Mouse (Mus musculus): ENCODE results near the gene Rad51b. TPM values are rescaled to one million over a fixed set of nuclear protein-coding genes. Genes with fewer than 3 reads are reported as not detected.

Gene Rad51b
- polyA plus RNA-seq, 1 experiment from 2014 or later, result 7.8 TPM

DNA sequence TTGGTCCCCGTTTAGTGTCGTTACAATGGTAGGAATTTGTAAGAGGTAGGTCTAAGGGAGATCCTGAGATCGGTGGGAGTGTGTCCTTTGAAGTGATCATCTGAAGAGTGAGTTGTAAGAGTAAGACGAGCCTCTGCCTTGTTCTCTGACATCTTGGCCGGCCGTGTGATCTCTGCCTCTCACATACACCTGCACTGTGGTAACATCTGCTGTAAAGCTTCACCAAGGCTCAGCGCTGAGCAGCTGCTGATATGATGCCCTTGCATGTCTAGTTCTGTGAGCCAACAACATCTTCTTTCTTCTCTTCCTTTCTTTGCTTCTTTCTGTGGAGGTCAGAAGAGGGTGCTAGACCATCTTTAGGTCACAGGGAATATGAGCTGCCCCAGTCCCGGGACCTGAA lies 41.7 kb downstream of the Rad51b start:
- WGBS, result 86% methylated on average over 8 of the region's 8 CpGs
- 0 out of 2 replicates have a peak, but pooled peaks cover 9% of the 10 kb centered on the region for H3K36me3 ChIP-seq
- no peak overlapping the region for H3K4me2 ChIP-seq (replicated peaks)
- H3K4me1 ChIP-seq (replicated peaks), result 0 out of 2 replicates have a peak, but pooled peaks cover 7% of the 10 kb centered on the region
- no peaks in the 10 kb centered on the region for H3K27me3 ChIP-seq (replicated peaks)
- H3K9ac ChIP-seq, result no peak overlapping the region
- ATAC-seq, result no peak
- no peak overlapping the region for H3K27ac ChIP-seq
- no peak overlapping the region for H3K4me3 ChIP-seq (replicated peaks)
- H3K9me3 ChIP-seq, result no peaks in the 10 kb centered on the region

DNA sequence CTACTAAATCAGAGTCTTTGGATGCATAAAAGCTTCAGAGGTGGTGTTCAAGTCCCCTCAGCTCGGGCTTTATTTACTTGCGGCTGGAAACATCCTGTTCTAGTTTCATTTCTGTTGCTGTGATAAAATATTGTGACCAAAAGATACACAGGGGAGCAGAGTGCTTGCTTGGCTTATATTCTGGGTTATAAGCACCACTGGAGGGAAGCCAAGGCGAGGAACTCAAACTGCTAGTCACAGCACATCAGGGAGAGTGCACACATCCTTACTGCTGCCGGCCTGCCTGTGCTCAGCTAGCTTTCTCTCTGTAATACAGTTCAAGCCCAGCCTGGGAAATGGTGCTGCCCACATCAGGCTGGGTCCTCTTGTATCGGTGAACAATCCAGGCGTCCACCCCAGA lies 43.4 kb downstream of the Rad51b start:
- Histone ChIP-seq H3K4me2 (replicated peaks) (no peak overlapping the region), H3K27me3 (replicated peaks) (no peaks in the 10 kb centered on the region), H3K27ac (peak overlapping the region; percentile 44), H3K9me3 (no peaks in the 10 kb centered on the region), H3K4me3 (replicated peaks) (no peak overlapping the region), H3K36me3 (no peaks in the 10 kb centered on the region), H3K9ac (no peak overlapping the region), H3K4me1 (replicated peaks) (0 out of 2 replicates have a peak, but pooled peaks cover 7% of the 10 kb centered on the region)
- 63% methylated on average over 6 of the region's 6 CpGs for WGBS
- ATAC-seq, result peak; percentile 47

DNA sequence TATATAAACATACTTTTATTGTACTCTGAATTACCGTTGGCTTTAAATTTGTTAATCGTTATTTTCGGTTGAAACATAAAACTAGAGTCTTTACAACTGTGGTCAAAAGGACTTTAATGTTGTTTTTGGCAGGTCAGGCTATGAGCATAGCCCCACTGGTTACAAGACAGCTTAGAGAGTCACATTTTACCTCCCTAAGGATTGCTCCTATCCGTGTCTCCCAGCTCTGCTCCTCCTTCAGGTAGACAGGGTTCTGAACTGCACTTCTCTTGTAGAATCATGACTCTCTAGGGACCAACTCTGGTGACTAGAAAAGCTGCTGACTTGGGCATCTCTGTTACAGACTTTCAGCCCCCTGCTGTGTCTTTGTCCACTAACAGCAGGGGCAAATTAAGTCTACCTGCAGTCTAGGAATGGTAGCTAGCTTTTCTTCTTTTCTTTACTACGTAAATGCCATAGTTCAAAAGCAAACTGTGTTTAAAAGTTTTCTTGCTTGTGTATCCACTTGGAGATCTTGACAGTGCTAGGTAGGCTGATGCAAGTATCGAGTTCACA lies 44.3 kb downstream of the Rad51b start:
- no peak for ATAC-seq
- H3K4me3 ChIP-seq (replicated peaks), result no peak overlapping the region
- no peak overlapping the region for H3K4me2 ChIP-seq (replicated peaks)
- H3K27ac ChIP-seq, result no peak overlapping the region
- no peaks in the 10 kb centered on the region for H3K27me3 ChIP-seq (replicated peaks)
- 60% methylated on average over 6 of the region's 6 CpGs for WGBS
- H3K36me3 ChIP-seq, result no peaks in the 10 kb centered on the region
- no peak overlapping the region for H3K9ac ChIP-seq
- no peaks in the 10 kb centered on the region for H3K9me3 ChIP-seq
- H3K4me1 ChIP-seq (replicated peaks), result 0 out of 2 replicates have a peak, but pooled peaks cover 7% of the 10 kb centered on the region

- WGBS, result 75% methylated on average over 5 of the region's 5 CpGs
- H3K9ac ChIP-seq, result no peak overlapping the region
- H3K9me3 ChIP-seq, result no peaks in the 10 kb centered on the region
Measured at GRCm38 (mm10) chr12:79346198-79346733, 49.2 kb downstream of the Rad51b start.

GRCm38 (mm10) chr12:79347643-79348042 lies 50.6 kb downstream of the Rad51b start:
- peak; percentile 67 for ATAC-seq
- H3K36me3 ChIP-seq, result no peaks in the 10 kb centered on the region
- no peak overlapping the region for H3K27ac ChIP-seq
- no peaks in the 10 kb centered on the region for H3K27me3 ChIP-seq (replicated peaks)
- no peak overlapping the region for H3K4me3 ChIP-seq (replicated peaks)
- H3K9ac ChIP-seq, result no peak overlapping the region
- H3K9me3 ChIP-seq, result no peaks in the 10 kb centered on the region
- 9% methylated on average over 6 of the region's 6 CpGs for WGBS
- no peak overlapping the region for H3K4me2 ChIP-seq (replicated peaks)
- peaks cover 11% of the 10 kb centered on the region for H3K4me1 ChIP-seq (replicated peaks)

More at GRCm38 (mm10) chr12:79346198-79346733, 49.2 kb downstream of the Rad51b start:
- Histone ChIP-seq H3K27me3 (replicated peaks) (no peaks in the 10 kb centered on the region), H3K4me2 (replicated peaks) (no peak overlapping the region), H3K36me3 (no peaks in the 10 kb centered on the region), H3K4me3 (replicated peaks) (no peak overlapping the region), H3K27ac (no peak overlapping the region), H3K4me1 (replicated peaks) (peaks cover 5% of the 10 kb centered on the region; the same call in 1 of the 2 replicates)
- no peak for ATAC-seq

DNA sequence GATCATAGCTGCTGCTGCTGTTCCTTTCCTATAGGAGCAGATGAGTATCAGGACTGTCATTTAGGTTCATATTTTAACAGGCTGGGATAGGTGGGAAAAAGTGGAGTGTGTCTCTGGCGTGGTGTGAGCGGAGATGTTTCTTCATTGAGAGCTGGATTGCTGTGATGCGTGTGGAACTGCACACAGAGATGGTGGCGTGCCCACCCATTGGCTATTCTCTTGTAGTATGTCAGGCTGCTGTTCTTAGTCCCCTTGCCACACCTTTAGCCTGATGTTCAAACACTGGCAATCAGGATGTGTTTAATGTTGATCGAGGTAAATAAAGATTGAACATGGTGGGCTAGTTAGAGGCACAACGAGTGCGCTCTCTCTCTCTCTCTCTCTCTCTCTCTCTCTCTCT lies 54.4 kb downstream of the Rad51b start:
- Histone ChIP-seq H3K4me3 (replicated peaks) (no peak overlapping the region), H3K4me1 (replicated peaks) (peaks cover 14% of the 10 kb centered on the region), H3K9ac (no peak overlapping the region), H3K4me2 (replicated peaks) (no peak overlapping the region), H3K27me3 (replicated peaks) (no peaks in the 10 kb centered on the region), H3K36me3 (no peaks in the 10 kb centered on the region), H3K27ac (0 out of 2 replicates have a peak overlapping the region, but pooled peaks have one; percentile 22), H3K9me3 (no peaks in the 10 kb centered on the region)
- WGBS, result 84% methylated on average over 7 of the region's 7 CpGs
- ATAC-seq, result no peak

DNA sequence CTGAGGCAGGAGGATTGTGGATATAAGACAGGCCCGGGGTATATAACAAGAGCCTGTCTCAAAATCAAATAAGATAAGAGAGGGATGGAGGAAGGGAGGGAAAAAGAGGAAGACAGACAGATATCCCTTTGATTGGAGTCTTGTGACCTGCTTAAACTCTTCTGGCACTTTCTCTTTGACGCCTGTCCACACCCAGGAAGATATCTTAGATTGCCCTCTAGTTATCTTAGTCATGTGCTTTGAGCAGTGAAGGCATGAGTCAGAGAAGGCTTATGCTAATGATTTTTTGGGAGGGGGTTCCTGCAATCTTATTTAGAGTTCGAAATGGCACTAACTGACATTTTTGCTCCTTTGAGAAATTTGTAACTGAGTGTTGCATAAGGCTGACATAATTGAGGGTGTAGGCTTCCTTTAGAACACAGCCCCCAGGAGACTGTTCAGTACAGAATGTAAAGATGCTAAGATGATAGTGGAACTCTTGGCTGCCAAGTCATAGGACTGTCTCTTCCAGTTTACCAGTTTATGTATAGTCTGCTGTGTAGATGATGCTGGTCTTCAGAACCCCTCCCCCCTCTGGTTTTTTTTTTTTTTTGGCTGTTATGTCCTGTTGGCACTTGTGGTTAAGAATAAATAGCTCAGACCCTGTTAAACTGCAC lies 55.1 kb downstream of the Rad51b start:
- Histone ChIP-seq H3K4me2 (replicated peaks) (no peak overlapping the region), H3K4me1 (replicated peaks) (peaks cover 11% of the 10 kb centered on the region), H3K36me3 (no peaks in the 10 kb centered on the region), H3K4me3 (replicated peaks) (no peak overlapping the region), H3K27ac (peak overlapping the region; percentile 22; the same call in 1 of the 2 replicates), H3K9me3 (no peaks in the 10 kb centered on the region), H3K9ac (no peak overlapping the region), H3K27me3 (replicated peaks) (no peaks in the 10 kb centered on the region)
- peak; percentile 68 for ATAC-seq
- WGBS, result 52% methylated on average over 3 of the region's 3 CpGs

GRCm38 (mm10) chr12:79352742-79353114 lies 55.6 kb downstream of the Rad51b start:
- Histone ChIP-seq H3K4me2 (replicated peaks) (no peak overlapping the region), H3K9me3 (no peaks in the 10 kb centered on the region), H3K27ac (peak overlapping the region; percentile 22; the same call in 1 of the 2 replicates), H3K36me3 (no peaks in the 10 kb centered on the region), H3K27me3 (replicated peaks) (no peaks in the 10 kb centered on the region), H3K4me3 (replicated peaks) (no peak overlapping the region), H3K9ac (no peak overlapping the region), H3K4me1 (replicated peaks) (peaks cover 9% of the 10 kb centered on the region)
- ATAC-seq, result peak; percentile 71
- 31% methylated on average over 3 of the region's 3 CpGs for WGBS

- no peak overlapping the region for H3K4me2 ChIP-seq (replicated peaks)
- no peaks in the 10 kb centered on the region for H3K36me3 ChIP-seq
- H3K27ac ChIP-seq, result no peak overlapping the region
- WGBS, result 73% methylated on average over 5 of the region's 5 CpGs
- no peaks in the 10 kb centered on the region for H3K27me3 ChIP-seq (replicated peaks)
- no peak overlapping the region for H3K9ac ChIP-seq
- peaks cover 9% of the 10 kb centered on the region for H3K4me1 ChIP-seq (replicated peaks)
- ATAC-seq, result no peak
- no peaks in the 10 kb centered on the region for H3K9me3 ChIP-seq
- no peak overlapping the region for H3K4me3 ChIP-seq (replicated peaks)
Measured at GRCm38 (mm10) chr12:79353356-79353755, 56.3 kb downstream of the Rad51b start.

- H3K4me2 ChIP-seq (replicated peaks), result no peak overlapping the region
- H3K9ac ChIP-seq, result no peak overlapping the region
- no peak overlapping the region for H3K27ac ChIP-seq
- H3K27me3 ChIP-seq (replicated peaks), result no peaks in the 10 kb centered on the region
- 61% methylated on average over 7 of the region's 7 CpGs for WGBS
- H3K36me3 ChIP-seq, result no peaks in the 10 kb centered on the region
- H3K4me1 ChIP-seq (replicated peaks), result peaks cover 9% of the 10 kb centered on the region
- no peak overlapping the region for H3K4me3 ChIP-seq (replicated peaks)
- ATAC-seq, result no peak
- H3K9me3 ChIP-seq, result no peaks in the 10 kb centered on the region
Measured at GRCm38 (mm10) chr12:79354621-79355020, 57.5 kb downstream of the Rad51b start.

- H3K4me1 ChIP-seq (replicated peaks), result peaks cover 9% of the 10 kb centered on the region
- H3K4me3 ChIP-seq (replicated peaks), result no peak overlapping the region
- 77% methylated on average over 4 of the region's 4 CpGs for WGBS
- H3K27me3 ChIP-seq (replicated peaks), result no peaks in the 10 kb centered on the region
- no peaks in the 10 kb centered on the region for H3K36me3 ChIP-seq
- no peaks in the 10 kb centered on the region for H3K9me3 ChIP-seq
- H3K4me2 ChIP-seq (replicated peaks), result no peak overlapping the region
- H3K9ac ChIP-seq, result no peak overlapping the region
- ATAC-seq, result no peak
- H3K27ac ChIP-seq, result no peak overlapping the region
Measured at GRCm38 (mm10) chr12:79356138-79356537, 59.1 kb downstream of the Rad51b start.

DNA sequence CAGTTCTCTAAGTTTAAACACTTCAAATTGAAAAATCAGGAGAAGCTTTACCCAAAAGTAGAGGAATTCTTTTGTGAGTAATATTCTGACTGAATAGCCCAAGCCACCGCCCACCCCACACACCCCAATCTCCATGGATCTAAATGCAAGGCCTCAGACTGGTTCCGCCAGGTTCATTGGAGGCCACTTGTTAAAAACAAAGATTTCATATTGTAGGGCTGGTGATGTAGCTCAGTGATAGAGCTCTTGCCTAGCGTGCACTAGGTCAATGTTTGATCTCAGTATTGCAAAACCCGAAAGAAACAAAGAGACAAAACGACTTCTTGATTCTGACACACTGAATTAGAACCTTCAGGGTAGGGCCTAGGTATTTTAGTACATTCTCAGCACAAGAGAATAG lies 60.5 kb downstream of the Rad51b start:
- 73% methylated on average over 5 of the region's 5 CpGs for WGBS
- peaks cover 3% of the 10 kb centered on the region for H3K4me1 ChIP-seq (replicated peaks)

More for the DNA sequence above, 60.5 kb downstream of the Rad51b start:
- no peaks in the 10 kb centered on the region for H3K27me3 ChIP-seq (replicated peaks)
- no peak overlapping the region for H3K27ac ChIP-seq
- H3K4me2 ChIP-seq (replicated peaks), result no peak overlapping the region
- H3K9me3 ChIP-seq, result no peaks in the 10 kb centered on the region
- no peak overlapping the region for H3K9ac ChIP-seq
- no peak for ATAC-seq
- no peaks in the 10 kb centered on the region for H3K36me3 ChIP-seq
- H3K4me3 ChIP-seq (replicated peaks), result no peak overlapping the region

Measured in intestine, embryonic 15.5 days (tissue).